Mouse (Mus musculus) olfactory bulb, adult 2 months (tissue): ENCODE results near the gene Itga1.

ENCODE experiments used
- CTCF ChIP-seq: fragments of 200-500 bp; IDR thresholded peaks from 2 replicates; pipeline ENCODE4 v1.5.1; 2012; ENCODE audit warnings: low read depth, mild to moderate bottlenecking, low read length, moderate library complexity; ENCODE audit not compliant: insufficient read depth
- POLR2A ChIP-seq: fragments of 200-500 bp; IDR thresholded peaks from 2 replicates; pipeline ENCODE4 v1.6.1; 2012; ENCODE audit warnings: mild to moderate bottlenecking, low read depth, low read length, moderate library complexity; ENCODE audit not compliant: insufficient read depth

GRCm38 (mm10) chr13:115035387-115035786, 66.4 kb downstream of the Itga1 start:
- TF ChIP-seq CTCF (no peak), POLR2A (no peak)
